Mouse (Mus musculus) neutrophil, adult 59 days (primary cell): ENCODE results near the gene Kbtbd2. TPM values are rescaled to one million over a fixed set of nuclear protein-coding genes. Genes with fewer than 3 reads are reported as not detected.

Source experiments
- total RNA-seq, 2 experiments: library from RNA; stranded (reverse); gene quantifications; 1 replicate in 1 of 2; 2 replicates in 1 of 2; pipeline ENCODE4 v1.2.4; 2023

Gene Kbtbd2
- 10 to 100 TPM; 30.0 to 37.5 TPM for total RNA-seq

GRCm38 (mm10) chr6:56797311-56798151 lies at the start of gene Kbtbd2:
Kbtbd2 (minus strand) TSS chr6:56797813.

GRCm38 (mm10) chr6:56831697-56832406 lies 34.2 kb upstream of the Kbtbd2 start, which contains the start of gene Fkbp9:
Fkbp9 (plus strand) TSS chr6:56832059.

Other genes with a start within 250 kb of the Kbtbd2 start
- gene Pde1c, start 228.7 kb downstream of the Kbtbd2 start, total RNA-seq, result under 1 TPM in 1 of 2 experiments, not detected in 1; 0.07 TPM
- gene Lsm5, start 93.1 kb downstream of the Kbtbd2 start, total RNA-seq, result 10 to 100 TPM; 22.0 to 27.9 TPM
- 10 to 100 TPM; 44.3 to 51.7 TPM for gene Avl9, start 82.9 kb downstream of the Kbtbd2 start, total RNA-seq
- gene Fkbp9, start 34.2 kb upstream of the Kbtbd2 start, total RNA-seq, result 1 to 10 TPM in 1 of 2 experiments, under 1 TPM in 1; 0.78 to 1.4 TPM
- gene Nt5c3, start 126.1 kb upstream of the Kbtbd2 start, total RNA-seq, result 10 to 100 TPM; 33.8 to 39.9 TPM
- under 1 TPM in 1 of 2 experiments, not detected in 1; 0.24 TPM for gene Vmn1r4, start 126.2 kb upstream of the Kbtbd2 start, total RNA-seq
- not detected for gene Vmn1r5, start 172.5 kb upstream of the Kbtbd2 start, total RNA-seq
- gene Vmn1r6, start 199.4 kb upstream of the Kbtbd2 start, total RNA-seq, result not detected
- not detected for gene Vmn1r7, start 227.5 kb upstream of the Kbtbd2 start, total RNA-seq
- not detected for gene Vmn1r8, start 234.5 kb upstream of the Kbtbd2 start, total RNA-seq